Comparison of ENCODE assay signal across 9 mouse cellular contexts in genomic region chr4:82399406-82400380, GRCm38 (mm10).
DNase-seq lines count a peak whose midpoint lies in the region; ATAC-seq lines count a peak whose summit lies in the region.
"Had no signal": no experiment of that assay in that cellular context is flagged by ENCODE, and none has a peak within 500 bp of the region (broad histone marks: within the 10 kb centered on the region; RNA-seq: fewer than 3 reads in every experiment).

No protein-coding gene starts in this region.

- H3K36me3 ChIP-seq in liver, embryonic 11.5 days (ENCODE audit: control insufficient read depth, insufficient read depth, low read length), result no peaks in the 10 kb centered on the region
- no peaks in the 10 kb centered on the region for H3K36me3 ChIP-seq in liver, embryonic 12.5 days
- H3K36me3 ChIP-seq in intestine, embryonic 15.5 days, result no peaks in the 10 kb centered on the region
- H3K36me3 ChIP-seq: liver, embryonic 13.5 days had no signal

- H3K4me1 ChIP-seq in liver, embryonic 11.5 days (replicated peaks; ENCODE audit: control insufficient read depth, insufficient read depth, low read length), result peaks cover 17% of the 10 kb centered on the region
- H3K4me1 ChIP-seq in liver, embryonic 12.5 days, result peaks cover 10% of the 10 kb centered on the region; the same call in 1 of the 2 replicates
- H3K4me1 ChIP-seq in intestine, embryonic 15.5 days (replicated peaks), result peaks cover 22% of the 10 kb centered on the region

- H3K4me3 ChIP-seq in liver, embryonic 11.5 days (ENCODE audit: low read depth, low read length), result no peak overlapping the region
- H3K4me3 ChIP-seq in liver, embryonic 12.5 days, result no peak overlapping the region
- no peak overlapping the region for H3K4me3 ChIP-seq in intestine, embryonic 15.5 days (replicated peaks)
- H3K4me3 ChIP-seq: liver, embryonic 13.5 days had no signal

- DNase-seq in liver, embryonic 11.5 days (ENCODE audit: low spot score), result no peak
- DNase-seq in cerebellum, adult 18-20 months, result peak; percentile 87 to 94
- DNase-seq in gastrocnemius, postnatal 10 days, result peak; percentile 58
- peak; percentile 61 for DNase-seq in lung, postnatal 14 days
- DNase-seq in frontal cortex, postnatal 36 days (ENCODE audit: low spot score in 2 of 2), result no peak
- DNase-seq: liver, embryonic 13.5 days had no signal

- no peak for ATAC-seq in liver, embryonic 11.5 days (replicated peaks; ENCODE audit: low FRiP score)
- ATAC-seq in liver, embryonic 12.5 days, result no peak
- peak; percentile 58 for ATAC-seq in intestine, embryonic 15.5 days
- no peak for ATAC-seq in erythroblast, adult 5-6 weeks (replicated peaks; ENCODE audit: low FRiP score, poor library complexity, severe bottlenecking)

- H3K9ac ChIP-seq in liver, embryonic 11.5 days (ENCODE audit: low read depth, low read length), result no peak overlapping the region
- no peak overlapping the region for H3K9ac ChIP-seq in liver, embryonic 12.5 days
- no peak overlapping the region for H3K9ac ChIP-seq in intestine, embryonic 15.5 days
- H3K9ac ChIP-seq: liver, embryonic 13.5 days had no signal

- H3K27me3 ChIP-seq in liver, embryonic 11.5 days (replicated peaks; ENCODE audit: control insufficient read depth, insufficient read depth, low read length), result no peaks in the 10 kb centered on the region
- H3K27me3 ChIP-seq in liver, embryonic 12.5 days (replicated peaks), result no peaks in the 10 kb centered on the region
- H3K27me3 ChIP-seq in intestine, embryonic 15.5 days (replicated peaks), result no peaks in the 10 kb centered on the region
- H3K27me3 ChIP-seq: liver, embryonic 13.5 days had no signal

- H3K27ac ChIP-seq in liver, embryonic 11.5 days (ENCODE audit: low read depth, low read length), result peak overlapping the region; percentile 64; the same call in 1 of the 2 replicates
- no peak overlapping the region for H3K27ac ChIP-seq in liver, embryonic 12.5 days
- peak overlapping the region; percentile 62 for H3K27ac ChIP-seq in intestine, embryonic 15.5 days
- H3K27ac ChIP-seq: liver, embryonic 13.5 days had no signal

- H3K9me3 ChIP-seq in liver, embryonic 11.5 days (ENCODE audit: control insufficient read depth, low read length), result no peaks in the 10 kb centered on the region
- no peaks in the 10 kb centered on the region for H3K9me3 ChIP-seq in liver, embryonic 12.5 days (replicated peaks)
- H3K9me3 ChIP-seq in intestine, embryonic 15.5 days, result no peaks in the 10 kb centered on the region
- H3K9me3 ChIP-seq: liver, embryonic 13.5 days had no signal

- WGBS in liver, embryonic 11.5 days, result 56% methylated on average over 11 of the region's 11 CpGs
- WGBS in liver, embryonic 12.5 days (ENCODE audit: insufficient replicate concordance), result 52% methylated on average over 11 of the region's 11 CpGs
- WGBS in intestine, embryonic 15.5 days, result 51% methylated on average over 11 of the region's 11 CpGs

- H3K4me2 ChIP-seq in liver, embryonic 11.5 days, result no peak overlapping the region
- H3K4me2 ChIP-seq in liver, embryonic 12.5 days, result no peak overlapping the region
- H3K4me2 ChIP-seq in intestine, embryonic 15.5 days (replicated peaks), result no peak overlapping the region
- H3K4me2 ChIP-seq: liver, embryonic 13.5 days had no signal

Comparison
In these comparisons a context has a peak if more than half of its experiments do, and no peak if none do; other contexts are left out.
1. DNase-seq: peak in cerebellum, adult 18-20 months (2 of 2), gastrocnemius, postnatal 10 days (single experiment) and lung, postnatal 14 days (single experiment); none in liver, embryonic 11.5 days (single experiment) and frontal cortex, postnatal 36 days (0 of 2).